Mouse (Mus musculus): ENCODE measurements at regions not wholly inside any gene's neighbourhood (a gene's known extent, or its start where the extent isn't known, plus 50 kb on each side); places are given as distances from the start of the nearest gene placed in this dataset.

- 0 out of 2 replicates have a peak, but pooled peaks cover 3% of the 10 kb centered on the region for H3K9me3 ChIP-seq (replicated peaks)
- H3K9ac ChIP-seq, result no peak overlapping the region
- no peak for ATAC-seq (ENCODE audit: insufficient number of reproducible peaks, low FRiP score)
Measured at GRCm38 (mm10) chr3:101162536-101163159, 52.6 kb upstream of the Ptgfrn start.

GRCm38 (mm10) chr3:101161941-101162531 lies 52.0 kb upstream of the Ptgfrn start:
- Histone ChIP-seq H3K9ac (peak overlapping the region; percentile 0; the same call in 1 of the 2 replicates), H3K4me2 (peak overlapping the region; percentile 44), H3K9me3 (replicated peaks) (0 out of 2 replicates have a peak, but pooled peaks cover 3% of the 10 kb centered on the region), H3K27ac (ENCODE audit: poor library complexity, severe bottlenecking) (peak overlapping the region; percentile 56), H3K36me3 (no peaks in the 10 kb centered on the region), H3K4me1 (replicated peaks) (peaks cover 44% of the 10 kb centered on the region), H3K4me3 (no peak overlapping the region), H3K27me3 (replicated peaks) (no peaks in the 10 kb centered on the region)
- WGBS, result 49% methylated on average over 14 of the region's 14 CpGs
- no peak; the same call in 1 of the 2 replicates for ATAC-seq (ENCODE audit: insufficient number of reproducible peaks, low FRiP score)

More at GRCm38 (mm10) chr3:101162536-101163159, 52.6 kb upstream of the Ptgfrn start:
- WGBS, result 46% methylated on average over 14 of the region's 14 CpGs
- Histone ChIP-seq H3K27ac (ENCODE audit: poor library complexity, severe bottlenecking) (peak overlapping the region; percentile 56; the same call in 1 of the 2 replicates), H3K36me3 (no peaks in the 10 kb centered on the region), H3K4me3 (no peak overlapping the region), H3K4me1 (replicated peaks) (peaks cover 44% of the 10 kb centered on the region), H3K4me2 (peak overlapping the region; percentile 44; the same call in 1 of the 2 replicates), H3K27me3 (replicated peaks) (no peaks in the 10 kb centered on the region)

DNA sequence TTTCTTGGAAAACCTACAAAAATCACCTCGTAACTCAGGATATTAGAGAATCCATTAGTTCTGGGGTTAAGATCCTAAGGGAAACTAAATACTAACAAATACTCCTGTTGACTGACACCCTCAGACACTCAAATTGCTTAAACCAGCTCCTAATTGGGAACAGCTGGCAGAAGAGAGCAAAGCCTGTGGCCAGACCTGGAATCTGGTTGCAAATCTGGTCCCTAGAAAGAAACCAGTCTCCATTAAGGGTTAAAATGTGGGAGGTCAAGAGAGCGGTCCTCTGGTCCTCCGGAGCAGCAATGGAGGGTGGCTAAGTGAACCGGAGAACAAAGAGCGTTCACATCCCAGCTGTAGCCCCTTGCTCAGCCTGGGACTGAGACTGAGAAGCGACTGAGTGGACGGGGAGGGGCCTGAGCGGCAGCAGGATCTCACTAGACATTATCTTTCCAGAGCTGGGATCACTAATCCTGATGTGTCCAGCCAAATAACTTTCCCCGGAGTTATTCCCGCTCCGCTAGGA lies 51.4 kb upstream of the Ptgfrn start:
- no peak overlapping the region for H3K4me3 ChIP-seq
- H3K27ac ChIP-seq (ENCODE audit: poor library complexity, severe bottlenecking), result peak overlapping the region; percentile 27; the same call in 1 of the 2 replicates
- peak overlapping the region; percentile 44 for H3K4me2 ChIP-seq
- WGBS, result 17% methylated on average over 11 of the region's 11 CpGs
- H3K36me3 ChIP-seq, result no peaks in the 10 kb centered on the region
- H3K9ac ChIP-seq, result peak overlapping the region; percentile 0; the same call in 1 of the 2 replicates
- no peak; the same call in 1 of the 2 replicates for ATAC-seq (ENCODE audit: insufficient number of reproducible peaks, low FRiP score)
- no peaks in the 10 kb centered on the region for H3K27me3 ChIP-seq (replicated peaks)
- H3K9me3 ChIP-seq (replicated peaks), result 0 out of 2 replicates have a peak, but pooled peaks cover 3% of the 10 kb centered on the region
- peaks cover 44% of the 10 kb centered on the region for H3K4me1 ChIP-seq (replicated peaks)
